Mouse (Mus musculus) midbrain, embryonic 10.5 days (tissue): ENCODE results near the gene 1700020L24Rik. TPM values are rescaled to one million over a fixed set of nuclear protein-coding genes. Genes with fewer than 3 reads are reported as not detected.

ENCODE experiments used
- DNase-seq: peaks from one replicate; pipeline ENCODE4 v3.0.0-alpha.2; 2017; ENCODE audit warnings: low spot score
- H3K27ac ChIP-seq: fragments of 300-500 bp; sonication (generic); replicated peaks from 2 replicates; pipeline ENCODE4 v1.5.1; 2016; ENCODE audit warnings: mild to moderate bottlenecking
- H3K27me3 ChIP-seq: fragments of 300-500 bp; sonication (generic); 2 replicates; pipeline ENCODE4 v1.6.1; 2016; ENCODE audit warnings: low read depth, mild to moderate bottlenecking; ENCODE audit not compliant: poor library complexity, severe bottlenecking
- H3K36me3 ChIP-seq: fragments of 300-500 bp; sonication (generic); 2 replicates; pipeline ENCODE4 v1.6.1; 2016; ENCODE audit warnings: mild to moderate bottlenecking, moderate library complexity
- H3K4me1 ChIP-seq: fragments of 300-500 bp; sonication (generic); 2 replicates; pipeline ENCODE4 v1.6.1; 2016
- H3K4me3 ChIP-seq: fragments of 300-500 bp; sonication (generic); 2 replicates; pipeline ENCODE4 v1.5.1; 2016; ENCODE audit warnings: mild to moderate bottlenecking, moderate library complexity
- H3K9me3 ChIP-seq: fragments of 300-500 bp; sonication (generic); replicated peaks from 2 replicates; pipeline ENCODE4 v1.6.1; 2016; ENCODE audit warnings: mild to moderate bottlenecking
- WGBS: fragments of 180-500 bp; shearing (Covaris S2); methylation state at CpG from one replicate; pipeline ENCODE4 v1.1.7; 2016; 5-methylcytosine and 5-hydroxymethylcytosine counted together
- polyA plus RNA-seq: library from polyadenylated mRNA; unstranded; fragments of >200 nt; fragmentation: Nextera tagmentation; extraction: Ambion mirVana; gene quantifications from 2 replicates; pipeline ENCODE4 v1.2.1, GENCODE M21; 2016

1700020L24Rik gene
- polyA plus RNA-seq, 1 experiment from 2014 or later, result 0.54 TPM

GRCm38 (mm10) chr11:83462711-83463244 is 25.3 kb downstream of the 1700020L24Rik start, which contains the start of gene Mmp28:
Mmp28 (minus strand) TSS chr11:83463071.
- Histone ChIP-seq H3K4me1 (peaks cover 30% of the 10 kb centered on the region), H3K9me3 (no peaks in the 10 kb centered on the region), H3K27ac (peak within 1 kb of the TSS; percentile 77), H3K4me3 (peak within 1 kb of the TSS; percentile 80), H3K36me3 (no peaks in the 10 kb centered on the region), H3K27me3 (peaks cover 97% of the 10 kb centered on the region)
- peak; percentile 59 for DNase-seq
- WGBS, result under 1% methylated on average over 42 of the region's 42 CpGs

GRCm38 (mm10) chr11:83465976-83466375 is 28.5 kb downstream of the 1700020L24Rik start:
- WGBS, result 48% methylated on average over 2 of the region's 2 CpGs
- no peak overlapping the region for H3K4me3 ChIP-seq
- peaks cover 19% of the 10 kb centered on the region for H3K4me1 ChIP-seq
- no peak overlapping the region for H3K27ac ChIP-seq
- no peaks in the 10 kb centered on the region for H3K9me3 ChIP-seq
- no peaks in the 10 kb centered on the region for H3K36me3 ChIP-seq
- no peak for DNase-seq
- peaks cover 91% of the 10 kb centered on the region for H3K27me3 ChIP-seq

DNA sequence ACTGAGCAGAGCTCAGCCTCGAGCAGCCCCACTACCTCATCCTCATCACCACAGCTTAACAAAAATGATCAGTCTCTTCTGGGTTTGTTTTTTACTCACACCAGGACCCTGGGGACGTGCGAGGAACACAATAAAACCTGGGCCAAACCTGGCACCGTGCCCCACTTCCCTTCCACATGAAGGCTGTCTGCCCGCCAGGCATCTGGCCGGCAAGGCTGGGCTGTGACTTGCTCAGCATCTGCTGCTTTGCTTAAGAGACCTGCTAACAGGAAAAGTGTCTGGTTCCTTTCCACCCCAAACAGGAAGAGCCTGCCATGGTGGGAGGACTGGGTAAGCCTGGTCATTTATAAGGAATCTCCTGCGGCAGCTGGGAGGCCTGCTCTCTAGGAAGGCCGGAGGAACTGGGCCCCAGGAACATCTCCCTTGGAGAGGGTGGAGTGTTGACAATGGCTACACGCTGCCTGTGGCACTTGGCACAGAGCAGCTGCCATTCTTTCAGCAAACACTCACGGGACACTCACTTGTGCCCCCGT is 29.7 kb downstream of the 1700020L24Rik start:
- peaks cover 90% of the 10 kb centered on the region for H3K27me3 ChIP-seq
- no peak overlapping the region for H3K27ac ChIP-seq
- 77% methylated on average over 11 of the region's 11 CpGs for WGBS
- H3K4me3 ChIP-seq, result no peak overlapping the region
- peaks cover 15% of the 10 kb centered on the region for H3K4me1 ChIP-seq
- H3K9me3 ChIP-seq, result no peaks in the 10 kb centered on the region
- H3K36me3 ChIP-seq, result no peaks in the 10 kb centered on the region
- no peak for DNase-seq

- DNase-seq, result no peak
- H3K36me3 ChIP-seq, result no peaks in the 10 kb centered on the region
- H3K9me3 ChIP-seq, result no peaks in the 10 kb centered on the region
- H3K4me1 ChIP-seq, result peaks cover 6% of the 10 kb centered on the region
- no peak overlapping the region for H3K4me3 ChIP-seq
- 83% methylated on average over 3 of the region's 3 CpGs for WGBS
- H3K27ac ChIP-seq, result no peak overlapping the region
- peaks cover 74% of the 10 kb centered on the region for H3K27me3 ChIP-seq
Measured at GRCm38 (mm10) chr11:83468765-83469164, 31.3 kb downstream of the 1700020L24Rik start.

DNA sequence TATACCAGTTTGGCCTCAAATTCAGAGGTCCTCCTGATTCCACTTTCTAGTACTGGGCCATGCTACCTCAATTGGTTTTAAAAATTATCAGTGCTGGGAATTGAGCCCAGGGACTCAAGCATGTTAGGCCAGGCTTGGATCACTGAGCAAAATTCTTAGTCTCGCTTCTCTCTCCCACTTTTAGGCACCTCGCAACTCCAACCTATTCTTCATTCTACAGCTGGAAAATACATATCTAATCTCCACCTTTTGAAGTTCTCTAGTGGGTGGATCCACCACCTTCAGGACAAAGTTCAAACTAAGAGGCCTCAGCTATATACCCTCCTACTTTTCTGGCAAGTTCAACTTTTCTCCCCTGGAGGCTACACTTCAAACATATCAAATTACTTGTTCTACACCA is 34.3 kb downstream of the 1700020L24Rik start:
- Histone ChIP-seq H3K36me3 (peaks cover 15% of the 10 kb centered on the region), H3K4me1 (peaks cover 22% of the 10 kb centered on the region), H3K4me3 (peak overlapping the region; percentile 96; the same call in 1 of the 2 replicates), H3K27ac (no peak overlapping the region), H3K27me3 (peaks cover 44% of the 10 kb centered on the region), H3K9me3 (no peaks in the 10 kb centered on the region)
- no peak for DNase-seq
- 81% methylated on average over 2 of the region's 2 CpGs for WGBS

- H3K4me1 ChIP-seq, result peaks cover 22% of the 10 kb centered on the region
- peaks cover 23% of the 10 kb centered on the region for H3K36me3 ChIP-seq
- peak; percentile 99 for DNase-seq
- peak within 1 kb of the TSS; percentile 96 for H3K4me3 ChIP-seq
- no peaks in the 10 kb centered on the region for H3K9me3 ChIP-seq
- peak within 1 kb of the TSS; percentile 98 for H3K27ac ChIP-seq
- under 1% methylated on average over 66 of the region's 66 CpGs for WGBS
- H3K27me3 ChIP-seq, result peaks cover 36% of the 10 kb centered on the region
Measured at GRCm38 (mm10) chr11:83472324-83473234, 35.1 kb downstream of the 1700020L24Rik start, which contains the start of gene Taf15. Taf15 (plus strand) TSS chr11:83473086.

DNA sequence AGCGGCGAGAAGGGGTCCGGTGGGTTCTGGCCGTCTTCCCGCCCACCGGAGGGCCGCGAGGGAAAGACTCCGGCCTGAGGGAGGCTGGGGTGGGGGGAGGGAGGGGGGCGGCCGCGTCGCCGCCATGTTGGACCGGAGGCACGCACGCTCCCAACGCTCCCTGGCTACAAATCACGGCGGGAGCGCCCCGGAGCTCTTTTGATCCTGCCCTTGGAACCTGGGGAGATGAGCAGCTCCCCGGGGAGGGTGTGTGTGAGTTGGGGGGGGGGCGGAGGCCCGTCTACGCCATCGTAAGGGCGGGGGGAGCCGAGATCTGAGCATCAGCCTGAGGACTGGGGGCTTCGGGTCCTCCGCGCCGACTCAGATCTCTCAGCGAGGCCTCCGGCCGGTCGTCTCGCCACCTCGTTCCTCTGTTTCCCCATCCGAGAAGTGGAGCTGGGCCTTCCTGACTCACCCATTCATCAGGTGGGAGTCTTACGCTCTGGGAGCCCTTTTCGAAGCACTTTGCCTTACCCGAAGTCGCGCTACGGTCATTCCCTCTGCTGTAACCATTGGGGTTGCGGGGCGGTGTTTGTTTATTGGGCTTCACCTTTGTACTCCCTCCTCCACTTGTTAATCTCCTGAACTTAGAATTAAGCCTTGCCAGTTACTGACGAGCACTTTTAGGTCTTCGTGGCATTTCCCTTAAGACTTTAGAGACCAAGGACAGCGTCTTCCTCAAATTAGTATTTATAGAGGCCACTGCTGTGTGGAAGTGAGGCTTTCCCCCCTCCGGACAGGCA is 35.9 kb downstream of the 1700020L24Rik start:
- Histone ChIP-seq H3K36me3 (peaks cover 30% of the 10 kb centered on the region), H3K27me3 (peaks cover 33% of the 10 kb centered on the region), H3K9me3 (no peaks in the 10 kb centered on the region), H3K27ac (peak overlapping the region; percentile 98), H3K4me3 (peak overlapping the region; percentile 96), H3K4me1 (peaks cover 22% of the 10 kb centered on the region)
- no peak for DNase-seq
- under 1% methylated on average over 46 of the region's 52 CpGs for WGBS

Other genes with a start within 250 kb of the 1700020L24Rik start
- 0.33 and 0.41 TPM in 2 replicates for gene Slfn3, start 246.3 kb upstream of the 1700020L24Rik start, polyA plus RNA-seq
- 0.12 and 0.21 TPM in 2 replicates for gene Slfn14, start 151.0 kb upstream of the 1700020L24Rik start, polyA plus RNA-seq
- gene Ap2b1, start 138.7 kb upstream of the 1700020L24Rik start, polyA plus RNA-seq, result 73.5 and 89.6 TPM in 2 replicates
- gene Pex12, start 135.1 kb upstream of the 1700020L24Rik start, polyA plus RNA-seq, result 17.0 and 18.0 TPM in 2 replicates
- gene Rasl10b, start 28.5 kb upstream of the 1700020L24Rik start, polyA plus RNA-seq, result 3.9 and 6.5 TPM in 2 replicates
- gene Gas2l2, start 8.2 kb upstream of the 1700020L24Rik start, polyA plus RNA-seq, result 0.09 TPM in 1 of 2 replicates, not detected in the other
- gene Mmp28, start 25.4 kb downstream of the 1700020L24Rik start, polyA plus RNA-seq, result 1.2 and 1.6 TPM in 2 replicates
- 11.2 and 12.6 TPM in 2 replicates for gene Taf15, start 35.4 kb downstream of the 1700020L24Rik start, polyA plus RNA-seq
- gene Heatr9, start 84.5 kb downstream of the 1700020L24Rik start, polyA plus RNA-seq, result not detected in 2 replicates
- not detected in 2 replicates for gene Ccl5, start 92.8 kb downstream of the 1700020L24Rik start, polyA plus RNA-seq
- gene Ccl9, start 141.0 kb downstream of the 1700020L24Rik start, polyA plus RNA-seq, result 1.2 and 1.4 TPM in 2 replicates
- 1.7 and 2.1 TPM in 2 replicates for gene Ccl6, start 155.4 kb downstream of the 1700020L24Rik start, polyA plus RNA-seq
- gene Rpl9-ps1, start 207.9 kb downstream of the 1700020L24Rik start, polyA plus RNA-seq, result not detected in 2 replicates
- 0.97 and 1.3 TPM in 2 replicates for gene Ccl3, start 211.7 kb downstream of the 1700020L24Rik start, polyA plus RNA-seq
- 0.57 TPM in 1 of 2 replicates, not detected in the other for gene Ccl4, start 224.9 kb downstream of the 1700020L24Rik start, polyA plus RNA-seq